Mouse (Mus musculus) neural tube, embryonic 12.5 days (tissue): ENCODE data around the gene Btd. TPM values are rescaled to one million over a fixed set of nuclear protein-coding genes. Genes with fewer than 3 reads are reported as not detected.

ENCODE experiments used
- ATAC-seq: fragments of 200-750 bp; cut with Nextera tagmentation; 2 replicates; pipeline ENCODE4 v1.8.0; 2017; ENCODE audit warnings: low read depth, mild to moderate bottlenecking, moderate TSS enrichment, moderate library complexity; ENCODE audit not compliant: low FRiP score
- H3K27ac ChIP-seq: fragments of 300-500 bp; sonication (generic); 2 replicates; pipeline ENCODE4 v1.5.1; 2016
- H3K27me3 ChIP-seq: fragments of 300-500 bp; sonication (generic); replicated peaks from 2 replicates; pipeline ENCODE4 v1.6.1; 2016; ENCODE audit warnings: mild to moderate bottlenecking
- H3K36me3 ChIP-seq: fragments of 300-500 bp; sonication (generic); 2 replicates; pipeline ENCODE4 v1.6.1; 2016; ENCODE audit warnings: mild to moderate bottlenecking
- H3K4me1 ChIP-seq: fragments of 300-500 bp; sonication (generic); 2 replicates; pipeline ENCODE4 v1.6.1; 2016
- H3K4me2 ChIP-seq: fragments of 300-500 bp; sonication (generic); replicated peaks from 2 replicates; pipeline ENCODE4 v1.6.1; 2016; ENCODE audit warnings: mild to moderate bottlenecking
- H3K4me3 ChIP-seq: fragments of 300-500 bp; sonication (generic); 2 replicates; pipeline ENCODE4 v1.5.1; 2016
- H3K9ac ChIP-seq: fragments of 300-500 bp; sonication (generic); 2 replicates; pipeline ENCODE4 v1.6.1; 2016; ENCODE audit warnings: mild to moderate bottlenecking
- H3K9me3 ChIP-seq: fragments of 300-500 bp; sonication (generic); 2 replicates; pipeline ENCODE4 v1.6.1; 2016; ENCODE audit warnings: mild to moderate bottlenecking
- WGBS: fragments of 180-500 bp; shearing (Covaris S2); methylation state at CpG from one replicate; pipeline ENCODE4 v1.1.7; 2016; 5-methylcytosine and 5-hydroxymethylcytosine counted together
- polyA plus RNA-seq: library from polyadenylated mRNA; unstranded; fragments of >200 nt; fragmentation: Nextera tagmentation; extraction: Ambion mirVana; gene quantifications from 2 replicates; pipeline ENCODE4 v1.2.1, GENCODE M21; 2016

Gene Btd
- polyA plus RNA-seq, 1 experiment from 2014 or later, result 16.0 TPM

DNA sequence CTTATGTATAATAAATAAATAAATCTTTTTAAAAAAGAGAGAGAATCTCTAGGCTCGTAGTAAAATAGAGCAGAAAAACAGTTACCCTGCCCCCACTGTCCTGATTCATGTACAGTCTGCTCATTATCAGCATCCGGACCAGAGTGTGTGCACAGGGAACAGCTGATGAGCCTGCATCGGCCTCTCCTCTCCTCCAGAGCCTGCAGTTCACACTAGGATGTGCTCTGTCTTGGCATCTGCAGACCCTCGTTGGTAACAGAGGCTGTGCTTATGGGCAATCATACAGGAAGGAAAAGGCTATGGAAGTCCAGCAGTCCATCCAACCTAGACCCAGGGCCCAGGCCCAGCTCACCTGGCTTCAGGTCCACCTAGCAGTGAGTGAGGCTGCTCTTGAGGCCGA, 11.3 kb downstream of the Btd start:
- no peak overlapping the region for H3K4me2 ChIP-seq
- H3K36me3 ChIP-seq, result no peaks in the 10 kb centered on the region
- H3K9me3 ChIP-seq, result peaks cover 4% of the 10 kb centered on the region; the same call in 1 of the 2 replicates
- no peak overlapping the region for H3K27ac ChIP-seq
- H3K4me1 ChIP-seq, result peaks cover 2% of the 10 kb centered on the region; the same call in 1 of the 2 replicates
- no peak overlapping the region for H3K9ac ChIP-seq
- H3K27me3 ChIP-seq, result no peaks in the 10 kb centered on the region
- no peak overlapping the region for H3K4me3 ChIP-seq
- ATAC-seq, result no peak
- 76% methylated on average over 5 of the region's 5 CpGs for WGBS

DNA sequence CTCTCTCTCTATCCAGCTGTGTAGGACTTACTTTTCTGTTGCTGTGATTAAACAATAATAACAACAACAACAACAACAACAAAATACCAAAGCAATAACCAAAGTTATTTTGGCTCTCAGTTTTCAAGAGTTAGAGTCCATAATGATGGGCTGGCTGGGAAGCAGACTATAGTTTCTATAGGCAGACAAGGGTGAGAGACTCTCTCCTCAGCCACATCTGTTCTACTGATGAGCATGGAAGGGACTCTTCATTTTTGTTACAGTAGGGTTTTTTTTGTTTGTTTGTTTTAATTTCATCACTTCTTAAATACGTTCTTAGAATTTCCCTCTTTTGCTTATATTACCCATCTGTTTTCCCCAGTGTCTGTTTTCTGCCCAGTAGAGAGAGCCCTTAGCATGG, 11.8 kb downstream of the Btd start:
- no peak overlapping the region for H3K4me2 ChIP-seq
- no peaks in the 10 kb centered on the region for H3K27me3 ChIP-seq
- peaks cover 7% of the 10 kb centered on the region for H3K4me1 ChIP-seq
- peaks cover 4% of the 10 kb centered on the region; the same call in 1 of the 2 replicates for H3K9me3 ChIP-seq
- no peak overlapping the region for H3K4me3 ChIP-seq
- H3K27ac ChIP-seq, result no peak overlapping the region
- 89% methylated on average over 1 of the region's 1 CpGs for WGBS
- no peaks in the 10 kb centered on the region for H3K36me3 ChIP-seq
- no peak for ATAC-seq
- H3K9ac ChIP-seq, result no peak overlapping the region

DNA sequence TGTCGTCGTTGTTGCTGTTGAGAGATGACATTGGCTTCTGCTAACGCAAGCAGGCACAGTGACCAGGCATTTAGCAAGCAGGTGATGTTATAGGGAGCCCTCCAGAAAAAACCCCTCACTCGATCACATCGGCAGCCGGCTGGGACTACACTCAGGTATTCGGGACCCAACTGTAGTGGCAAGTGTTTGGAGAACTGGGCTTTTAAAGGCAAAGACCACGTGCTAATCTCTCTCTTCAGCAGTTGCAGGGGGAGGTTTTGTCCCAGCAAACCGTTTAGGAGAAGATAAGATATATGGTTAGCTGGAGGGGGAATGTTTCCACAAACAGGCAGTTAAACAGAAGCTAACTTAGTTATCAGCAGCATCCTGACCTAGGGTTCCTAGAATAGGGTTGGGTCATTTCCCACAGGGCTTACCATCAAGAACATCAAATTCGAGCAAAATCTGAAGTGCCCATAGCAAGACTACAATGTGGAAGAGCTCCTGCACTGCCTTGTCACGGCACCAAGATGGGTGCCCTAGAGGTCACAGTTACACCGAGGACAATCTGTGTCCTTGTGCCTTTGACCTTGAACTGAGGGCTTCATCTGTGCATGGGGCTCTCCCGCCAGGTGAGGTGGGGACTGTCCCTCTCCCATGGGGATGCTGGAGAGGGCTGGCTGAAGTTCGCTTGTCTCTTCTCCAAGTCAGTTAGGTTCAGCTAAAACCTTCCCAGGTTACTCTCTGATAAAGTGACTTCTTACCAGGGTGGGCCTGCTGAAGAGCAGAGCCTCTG, 12.5 kb downstream of the Btd start:
- no peak for ATAC-seq
- Histone ChIP-seq H3K4me2 (no peak overlapping the region), H3K4me1 (peaks cover 8% of the 10 kb centered on the region), H3K9ac (no peak overlapping the region), H3K9me3 (peaks cover 4% of the 10 kb centered on the region; the same call in 1 of the 2 replicates), H3K4me3 (no peak overlapping the region), H3K27ac (no peak overlapping the region), H3K27me3 (no peaks in the 10 kb centered on the region), H3K36me3 (no peaks in the 10 kb centered on the region)
- 85% methylated on average over 14 of the region's 14 CpGs for WGBS

DNA sequence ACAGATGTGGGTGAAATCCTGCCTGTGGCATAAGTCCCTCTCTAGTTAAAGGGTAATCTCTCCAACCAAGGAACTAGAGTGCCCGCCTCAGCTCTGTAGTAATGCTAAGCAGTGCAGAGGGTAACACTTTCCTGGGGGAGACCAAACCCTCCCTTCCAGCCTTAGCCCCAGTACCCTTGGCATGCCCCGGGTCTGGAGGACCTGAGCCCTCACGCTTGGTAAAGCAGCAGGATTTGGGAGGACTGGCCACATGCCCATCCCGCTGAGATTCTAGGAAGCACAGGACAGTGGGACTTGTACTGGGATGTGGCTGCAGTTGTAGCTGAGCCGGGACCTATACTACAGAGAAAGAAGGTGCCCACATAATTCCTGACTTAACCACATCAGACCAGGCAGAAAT, 14.0 kb downstream of the Btd start:
- no peak for ATAC-seq
- Histone ChIP-seq H3K9ac (no peak overlapping the region), H3K4me2 (no peak overlapping the region), H3K27me3 (no peaks in the 10 kb centered on the region), H3K36me3 (no peaks in the 10 kb centered on the region), H3K9me3 (peaks cover 4% of the 10 kb centered on the region; the same call in 1 of the 2 replicates), H3K4me1 (peaks cover 16% of the 10 kb centered on the region), H3K27ac (no peak overlapping the region), H3K4me3 (no peak overlapping the region)
- WGBS, result 89% methylated on average over 5 of the region's 5 CpGs

DNA sequence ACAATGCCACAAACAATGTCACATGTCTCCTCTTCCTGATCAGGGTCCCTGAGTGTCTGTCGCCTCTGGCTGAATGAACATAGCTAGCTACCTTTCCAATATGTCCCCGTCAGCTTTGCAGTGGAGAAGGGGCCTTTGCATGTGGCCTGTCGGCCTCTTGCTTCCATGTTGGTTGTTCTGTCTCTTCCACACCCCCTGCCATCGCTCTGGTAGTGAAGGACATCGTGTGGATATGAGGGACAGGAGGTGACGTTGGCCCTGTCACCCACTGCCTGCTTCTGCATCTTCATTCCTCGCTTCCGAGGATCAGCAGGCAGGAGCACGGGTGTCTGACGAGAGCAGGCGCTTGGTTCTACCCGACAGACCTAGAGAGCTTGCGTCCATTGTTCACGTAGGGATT, 14.6 kb downstream of the Btd start:
- no peak overlapping the region for H3K27ac ChIP-seq
- no peak for ATAC-seq
- H3K9me3 ChIP-seq, result peaks cover 2% of the 10 kb centered on the region; the same call in 1 of the 2 replicates
- 87% methylated on average over 14 of the region's 14 CpGs for WGBS
- H3K4me1 ChIP-seq, result peaks cover 21% of the 10 kb centered on the region
- no peak overlapping the region for H3K4me3 ChIP-seq
- H3K9ac ChIP-seq, result no peak overlapping the region
- no peaks in the 10 kb centered on the region for H3K36me3 ChIP-seq
- H3K4me2 ChIP-seq, result no peak overlapping the region
- H3K27me3 ChIP-seq, result no peaks in the 10 kb centered on the region

DNA sequence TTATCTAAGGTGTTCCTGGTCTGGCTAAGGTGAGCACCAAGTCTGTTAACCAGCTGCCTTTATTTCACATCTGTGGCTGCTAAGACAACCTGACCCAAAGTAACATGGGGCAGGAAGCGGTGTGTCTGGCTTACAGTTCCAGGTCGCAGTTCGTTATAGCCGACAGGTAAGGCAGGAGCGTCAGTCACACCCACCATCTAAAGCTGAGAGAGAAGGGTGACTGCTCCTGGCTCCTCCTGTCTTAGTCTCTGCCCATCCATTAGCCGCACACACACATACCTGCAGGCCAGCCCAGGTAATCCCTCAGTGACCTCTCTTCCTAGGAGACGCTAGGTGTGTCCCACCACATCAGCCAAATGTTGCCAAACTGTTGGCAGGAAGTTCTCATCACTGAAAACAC, 15.6 kb downstream of the Btd start:
- Histone ChIP-seq H3K4me3 (no peak overlapping the region), H3K4me1 (peaks cover 30% of the 10 kb centered on the region), H3K9me3 (no peaks in the 10 kb centered on the region), H3K36me3 (no peaks in the 10 kb centered on the region), H3K27me3 (no peaks in the 10 kb centered on the region), H3K27ac (no peak overlapping the region), H3K9ac (no peak overlapping the region), H3K4me2 (no peak overlapping the region)
- ATAC-seq, result no peak
- WGBS, result 83% methylated on average over 7 of the region's 7 CpGs

DNA sequence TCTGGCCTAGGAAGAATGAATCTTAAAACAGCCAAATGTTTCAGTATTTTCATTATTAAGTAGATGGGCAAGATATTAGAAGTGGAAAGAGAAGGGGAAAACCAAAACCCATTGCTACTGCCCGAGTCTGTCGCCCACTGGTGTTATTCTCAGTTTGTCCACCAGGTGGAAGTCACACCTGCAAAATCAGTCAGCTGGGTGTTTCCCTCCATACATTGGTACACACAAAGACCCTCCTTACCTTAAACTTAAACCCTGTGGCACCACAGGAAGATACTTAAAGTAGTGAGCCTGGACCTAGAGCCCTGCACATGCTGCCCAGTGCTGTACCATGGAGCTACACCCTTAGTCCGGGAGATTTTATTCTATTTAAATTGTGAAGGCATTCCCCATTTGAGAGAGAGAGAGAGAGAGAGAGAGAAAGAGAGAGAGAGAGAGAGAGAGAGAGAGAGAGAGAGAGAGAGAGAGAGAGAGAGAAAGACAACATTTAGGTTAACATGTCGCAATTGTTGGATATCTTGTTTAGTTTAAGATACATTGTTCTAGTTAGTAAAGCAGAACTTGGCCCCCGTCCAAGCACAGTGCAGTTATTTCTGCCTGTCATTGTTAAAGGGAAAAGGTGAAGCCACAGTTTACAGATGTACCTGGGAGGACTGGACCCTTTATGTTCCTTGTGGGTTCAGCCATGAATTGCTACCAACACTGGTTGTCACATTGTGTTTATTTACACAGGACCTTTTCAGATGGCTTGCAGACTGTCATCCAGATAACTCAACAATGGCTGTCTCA, 16.2 kb downstream of the Btd start:
- Histone ChIP-seq H3K9ac (no peak overlapping the region), H3K4me3 (no peak overlapping the region), H3K4me2 (no peak overlapping the region), H3K36me3 (no peaks in the 10 kb centered on the region), H3K9me3 (no peaks in the 10 kb centered on the region), H3K4me1 (peaks cover 34% of the 10 kb centered on the region), H3K27ac (no peak overlapping the region), H3K27me3 (no peaks in the 10 kb centered on the region)
- ATAC-seq, result no peak
- WGBS, result 54% methylated on average over 5 of the region's 5 CpGs

DNA sequence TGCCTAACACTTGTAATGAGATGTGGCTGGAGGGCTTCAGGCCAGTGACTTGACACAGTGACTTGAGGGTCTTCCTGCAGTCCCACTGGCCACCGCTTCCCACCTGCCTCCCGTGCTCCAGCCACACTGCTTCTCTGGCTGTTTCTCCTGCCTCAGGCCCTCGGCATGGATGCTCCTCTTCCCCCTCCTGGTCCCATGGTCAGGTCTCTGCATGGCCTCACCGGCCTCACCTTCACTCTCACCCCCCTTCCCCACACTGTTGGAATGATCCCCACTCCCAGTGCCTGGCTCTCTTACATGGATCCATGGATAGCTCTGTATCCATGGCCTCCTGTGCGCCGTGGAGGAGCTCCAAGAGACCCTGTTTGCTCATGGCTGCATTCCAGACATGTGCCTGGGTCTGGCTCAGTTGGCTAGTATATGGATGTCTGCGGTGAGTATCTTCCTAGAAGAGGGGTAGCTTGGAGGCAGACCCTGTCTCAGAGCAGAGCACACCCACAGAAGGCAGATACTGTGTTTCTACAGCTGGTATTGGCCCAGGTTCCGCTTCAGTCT, 17.4 kb downstream of the Btd start:
- Histone ChIP-seq H3K27ac (no peak overlapping the region), H3K4me1 (peaks cover 45% of the 10 kb centered on the region), H3K27me3 (no peaks in the 10 kb centered on the region), H3K4me2 (no peak overlapping the region), H3K9me3 (no peaks in the 10 kb centered on the region), H3K4me3 (no peak overlapping the region), H3K36me3 (no peaks in the 10 kb centered on the region), H3K9ac (no peak overlapping the region)
- ATAC-seq, result no peak
- WGBS, result 96% methylated on average over 8 of the region's 8 CpGs

DNA sequence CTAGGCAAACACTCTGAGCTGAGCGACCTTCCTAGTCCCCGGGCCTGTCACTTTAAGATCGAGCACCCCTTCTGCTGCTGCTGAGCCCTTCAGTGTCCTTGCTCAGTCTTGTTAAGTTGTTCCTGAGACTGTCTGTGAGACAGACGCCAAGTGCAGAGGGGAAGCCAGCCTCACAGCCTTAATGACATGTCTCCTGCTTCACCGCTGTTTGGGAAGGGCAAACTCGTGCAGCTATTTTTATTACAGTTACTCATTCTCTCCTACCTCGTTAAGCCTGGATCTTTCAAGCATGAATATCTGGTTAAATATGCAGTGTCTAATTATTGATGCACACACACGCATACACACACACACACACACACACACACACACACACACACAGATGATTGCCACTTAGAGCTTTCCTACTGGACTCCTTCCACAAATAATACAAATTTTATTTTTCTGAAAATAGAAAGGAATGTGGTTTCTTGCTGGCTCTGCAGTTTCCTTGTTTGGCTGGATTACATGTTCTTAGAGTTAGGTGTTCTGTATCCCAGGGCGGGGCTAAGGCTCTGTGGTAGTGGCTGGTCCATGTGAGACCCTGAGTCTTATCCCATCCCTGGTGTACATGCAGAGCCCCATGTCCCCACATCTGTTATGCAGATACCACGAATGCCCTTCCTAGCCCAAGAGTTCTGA, 18.8 kb downstream of the Btd start:
- H3K9me3 ChIP-seq, result no peaks in the 10 kb centered on the region
- H3K36me3 ChIP-seq, result no peaks in the 10 kb centered on the region
- no peak overlapping the region for H3K4me3 ChIP-seq
- H3K4me2 ChIP-seq, result no peak overlapping the region
- no peak for ATAC-seq
- peak overlapping the region; percentile 9; the same call in 1 of the 2 replicates for H3K27ac ChIP-seq
- H3K4me1 ChIP-seq, result peaks cover 59% of the 10 kb centered on the region
- no peak overlapping the region for H3K9ac ChIP-seq
- 53% methylated on average over 10 of the region's 10 CpGs for WGBS
- no peaks in the 10 kb centered on the region for H3K27me3 ChIP-seq

DNA sequence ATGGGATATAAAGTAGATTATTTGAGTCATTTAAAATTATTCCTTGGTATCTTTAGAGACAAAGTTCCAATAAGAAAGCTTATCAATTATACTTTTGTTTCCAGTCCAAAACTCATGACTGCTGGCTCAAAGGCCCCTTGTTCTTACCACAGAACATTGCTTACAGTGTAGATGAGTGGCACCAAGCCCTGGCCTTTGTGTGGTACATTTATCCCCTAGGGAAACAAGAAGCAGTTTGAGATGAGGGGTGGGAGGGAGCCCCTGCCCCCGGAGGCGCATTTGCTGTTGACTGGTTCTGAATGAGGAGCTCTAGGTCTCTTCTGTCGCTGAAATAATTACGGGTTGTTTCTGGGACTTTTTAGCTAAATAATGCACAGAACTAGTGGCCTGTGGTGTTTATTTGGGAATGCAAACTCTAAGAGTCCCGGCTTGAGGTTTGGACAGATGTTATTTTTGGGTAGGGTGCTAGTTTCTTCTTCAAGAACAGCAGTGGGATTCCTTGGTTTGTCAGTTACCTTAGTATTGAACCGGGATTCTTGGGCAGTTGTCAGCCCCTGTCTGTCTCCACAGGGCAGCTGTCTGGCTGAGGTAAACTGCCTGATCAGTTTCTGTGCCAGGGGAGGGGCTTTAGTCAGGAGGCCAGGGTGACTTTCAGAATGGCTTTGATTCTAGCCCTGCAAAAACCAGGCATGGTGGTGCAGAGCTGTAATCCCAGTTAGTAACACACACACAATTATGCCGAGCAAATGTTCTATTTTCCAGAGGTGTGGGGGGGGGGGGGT, 19.7 kb downstream of the Btd start:
- WGBS, result 43% methylated on average over 7 of the region's 7 CpGs
- Histone ChIP-seq H3K27me3 (no peaks in the 10 kb centered on the region), H3K4me2 (peak overlapping the region; percentile 62; the same call in 1 of the 2 replicates), H3K4me3 (no peak overlapping the region), H3K9ac (no peak overlapping the region), H3K4me1 (peaks cover 68% of the 10 kb centered on the region), H3K9me3 (no peaks in the 10 kb centered on the region), H3K27ac (peak overlapping the region; percentile 99), H3K36me3 (no peaks in the 10 kb centered on the region)
- no peak for ATAC-seq

DNA sequence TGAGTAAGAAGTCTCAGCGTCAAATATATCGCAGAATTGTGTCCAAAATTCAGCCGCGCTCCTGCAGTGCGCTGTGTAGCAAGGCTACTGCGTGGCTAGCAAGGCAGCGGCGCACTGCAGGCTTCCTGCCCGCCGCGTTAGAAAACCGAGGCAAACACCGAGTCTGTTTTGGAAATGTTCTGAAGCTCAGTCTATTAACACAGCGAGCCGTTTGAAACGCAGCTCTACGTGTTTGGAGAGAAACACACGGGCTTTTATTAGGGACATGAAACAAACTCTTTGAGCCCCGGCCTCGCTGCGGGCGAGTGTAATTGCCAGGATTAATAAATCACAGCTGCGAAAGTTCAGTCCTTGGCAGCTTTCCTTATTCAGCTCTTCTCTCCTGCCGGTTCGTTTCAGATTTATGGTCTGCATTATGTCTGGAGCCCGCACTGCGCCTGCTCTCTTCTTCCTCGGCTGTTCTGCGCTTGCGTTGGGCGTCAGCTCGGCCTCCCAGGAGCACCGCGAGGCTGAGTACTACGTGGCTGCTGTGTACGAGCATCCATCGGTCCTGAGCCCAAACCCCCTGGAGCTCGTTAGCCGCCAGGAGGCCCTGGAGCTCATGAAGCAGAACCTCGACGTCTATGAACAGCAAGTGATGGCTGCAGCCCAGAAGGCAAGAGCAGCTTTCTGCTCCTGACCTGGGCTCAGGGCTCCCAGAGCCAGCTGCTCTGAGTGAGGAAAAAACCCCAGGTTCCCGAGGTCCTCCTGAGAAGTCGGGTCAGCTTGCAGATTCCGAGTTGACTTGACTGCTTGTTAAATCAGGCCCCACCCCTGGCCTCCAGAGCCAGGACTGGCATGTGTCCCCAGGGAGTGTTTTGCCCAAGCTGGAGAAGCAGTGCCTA, 21.1 kb downstream of the Btd start:
- H3K4me2 ChIP-seq, result peak overlapping the region; percentile 62
- H3K36me3 ChIP-seq, result no peaks in the 10 kb centered on the region
- 1% methylated on average over 44 of the region's 44 CpGs for WGBS
- no peaks in the 10 kb centered on the region for H3K27me3 ChIP-seq
- peak overlapping the region; percentile 42 for H3K9ac ChIP-seq
- peak overlapping the region; percentile 99 for H3K27ac ChIP-seq
- H3K9me3 ChIP-seq, result no peaks in the 10 kb centered on the region; the same call in 1 of the 2 replicates
- peak overlapping the region; percentile 29 for H3K4me3 ChIP-seq
- peak; percentile 92 for ATAC-seq
- H3K4me1 ChIP-seq, result peaks cover 70% of the 10 kb centered on the region
